Mouse (Mus musculus) lung, adult 2 months (tissue): Measurements from ENCODE around the gene Naa80.

Experiments
- CTCF ChIP-seq: fragments of 200-500 bp; IDR thresholded peaks from 2 replicates; pipeline ENCODE4 v1.5.1; 2011; ENCODE audit warnings: mild to moderate bottlenecking, low read length, control low read depth; ENCODE audit not compliant: insufficient read depth
- POLR2A ChIP-seq: fragments of 200-500 bp; IDR thresholded peaks from 2 replicates; pipeline ENCODE4 v1.6.1; 2011; ENCODE audit warnings: low read depth, mild to moderate bottlenecking, control low read depth, low read length, borderline replicate concordance; ENCODE audit errors: extremely low read depth

GRCm38 (mm10) chr9:107626158-107626843 lies 47.6 kb downstream of the Naa80 start:
- TF ChIP-seq CTCF (no peak), POLR2A (no peak)
